Mouse (Mus musculus) right cerebral cortex, postnatal 36 days (tissue): Measurements from ENCODE around the gene Zfp697.
A peak's percentile ranks its signal among the peaks of the same experiment; 100 is the strongest.
"Not testable (repeated sequence)": the region's sequence is repeated elsewhere in the genome, so short reads cannot be mapped to it uniquely, and the experiment has no call there.

Experiments
- DNase-seq, 2 experiments: peaks; one replicate each; pipeline ENCODE4 v3.0.0; 2022; ENCODE audit warnings: low spot score in 2 of 2, mixed read lengths in 1 of 2

Zfp697 gene

DNA sequence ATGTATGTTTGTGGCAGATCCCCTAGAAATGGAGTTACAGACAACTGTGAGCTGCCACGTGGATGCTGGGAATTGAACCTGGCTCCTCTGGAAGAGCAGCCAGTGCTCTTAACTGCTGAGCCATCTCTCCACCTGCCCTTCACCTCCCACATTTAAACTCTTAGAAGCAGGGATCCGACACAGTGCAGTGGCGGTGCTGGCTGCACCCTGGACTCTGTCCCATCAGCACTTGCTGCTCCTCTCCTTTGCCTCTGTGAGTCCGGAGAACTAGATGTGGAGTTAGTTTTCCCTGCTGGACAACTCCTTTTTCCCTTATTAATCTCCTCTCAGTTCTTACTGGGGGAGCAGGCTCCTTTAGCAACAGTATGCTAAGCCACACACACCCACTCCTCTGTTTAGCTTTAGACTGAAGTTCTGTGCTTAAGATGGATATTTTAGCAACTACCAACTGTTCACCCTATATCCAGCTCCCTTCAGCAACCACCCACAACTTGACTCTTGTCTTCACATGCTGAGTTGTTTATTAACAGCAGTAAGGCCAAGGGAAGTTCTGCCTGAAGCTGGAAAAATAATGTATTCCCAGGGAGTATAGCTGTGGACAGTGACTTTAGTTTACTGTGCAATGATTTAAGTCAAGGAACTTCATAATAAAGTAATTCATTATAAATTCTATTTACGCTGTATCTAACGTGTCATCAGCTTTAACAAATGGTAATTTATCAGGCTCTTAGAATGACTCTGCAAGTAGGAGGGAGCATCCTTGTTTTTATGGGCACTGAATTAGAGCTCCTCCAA, 36.9 kb downstream of the Zfp697 start:
- DNase-seq = peak in 1 of 2 experiments; percentile 46

DNA sequence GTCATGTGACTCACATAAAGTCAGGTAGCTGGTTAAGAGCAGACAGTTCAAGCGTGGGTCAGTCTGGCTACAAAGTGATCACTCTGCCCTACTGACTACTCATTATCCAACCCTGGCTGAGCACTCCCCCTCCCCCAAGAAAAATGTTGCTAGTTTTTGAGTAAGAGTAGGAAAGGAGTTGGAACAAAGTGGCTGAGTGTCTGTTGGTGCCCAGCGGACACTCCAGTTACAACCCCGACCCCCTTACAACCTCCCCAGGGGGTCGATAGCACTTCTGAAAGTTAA, 37.5 kb downstream of the Zfp697 start:
- DNase-seq = no peak

DNA sequence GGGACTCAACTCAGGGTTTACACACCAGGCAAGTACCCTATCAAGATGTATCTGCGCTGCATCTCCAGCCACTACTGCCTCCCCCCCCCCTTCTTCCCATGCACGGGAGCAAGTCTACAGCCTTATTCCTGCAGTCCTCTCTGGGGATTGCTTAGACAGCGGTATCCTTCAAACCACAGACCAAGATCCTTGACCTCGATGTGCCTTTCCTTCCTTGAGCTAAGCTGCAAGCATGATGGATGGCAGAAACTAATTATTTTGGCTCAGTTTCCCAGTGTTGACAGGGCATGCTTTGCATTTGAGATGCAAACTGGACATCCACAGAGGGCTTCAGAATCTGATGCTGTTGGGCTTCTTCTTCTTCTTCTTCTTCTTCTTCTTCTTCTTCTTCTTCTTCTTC, 40.7 kb downstream of the Zfp697 start:
- DNase-seq = no peak

DNA sequence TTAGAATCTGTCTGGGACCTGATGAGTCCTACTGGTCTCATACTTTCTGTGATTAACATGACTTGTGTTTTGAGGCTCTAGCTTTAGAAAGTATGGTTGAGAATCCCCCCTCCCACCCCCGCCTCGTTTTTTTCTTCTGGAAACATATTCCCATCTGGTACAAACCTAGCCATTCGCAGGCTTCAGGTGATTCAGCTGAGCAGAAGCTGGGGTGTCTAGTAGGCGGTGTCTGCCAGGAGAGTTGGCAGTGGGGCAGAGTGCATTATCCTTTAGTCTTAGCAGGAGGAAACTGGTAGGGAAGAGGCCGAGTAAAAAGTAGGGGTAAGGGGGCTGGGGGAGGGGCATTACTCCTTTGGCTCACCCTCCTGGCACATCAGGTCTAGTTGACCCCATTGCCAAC, 44.5 kb downstream of the Zfp697 start:
- no peak for DNase-seq

DNA sequence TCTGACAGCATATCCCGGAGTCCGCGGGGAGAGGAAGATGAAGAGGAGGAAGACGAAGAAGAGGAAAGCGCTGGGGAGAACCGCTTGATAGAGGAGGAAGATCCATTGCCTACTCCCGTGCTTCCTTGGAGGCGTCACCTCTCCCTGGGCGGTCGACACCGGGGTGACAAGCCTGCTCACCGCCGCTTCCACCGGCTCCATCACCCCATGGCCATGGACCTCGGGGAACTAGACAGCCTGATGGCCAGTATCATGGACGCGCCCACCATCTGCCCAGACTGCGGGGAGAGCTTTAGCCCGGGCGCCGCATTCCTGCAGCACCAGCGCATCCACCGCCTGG, 45.0 kb downstream of the Zfp697 start:
- DNase-seq = no peak

DNA sequence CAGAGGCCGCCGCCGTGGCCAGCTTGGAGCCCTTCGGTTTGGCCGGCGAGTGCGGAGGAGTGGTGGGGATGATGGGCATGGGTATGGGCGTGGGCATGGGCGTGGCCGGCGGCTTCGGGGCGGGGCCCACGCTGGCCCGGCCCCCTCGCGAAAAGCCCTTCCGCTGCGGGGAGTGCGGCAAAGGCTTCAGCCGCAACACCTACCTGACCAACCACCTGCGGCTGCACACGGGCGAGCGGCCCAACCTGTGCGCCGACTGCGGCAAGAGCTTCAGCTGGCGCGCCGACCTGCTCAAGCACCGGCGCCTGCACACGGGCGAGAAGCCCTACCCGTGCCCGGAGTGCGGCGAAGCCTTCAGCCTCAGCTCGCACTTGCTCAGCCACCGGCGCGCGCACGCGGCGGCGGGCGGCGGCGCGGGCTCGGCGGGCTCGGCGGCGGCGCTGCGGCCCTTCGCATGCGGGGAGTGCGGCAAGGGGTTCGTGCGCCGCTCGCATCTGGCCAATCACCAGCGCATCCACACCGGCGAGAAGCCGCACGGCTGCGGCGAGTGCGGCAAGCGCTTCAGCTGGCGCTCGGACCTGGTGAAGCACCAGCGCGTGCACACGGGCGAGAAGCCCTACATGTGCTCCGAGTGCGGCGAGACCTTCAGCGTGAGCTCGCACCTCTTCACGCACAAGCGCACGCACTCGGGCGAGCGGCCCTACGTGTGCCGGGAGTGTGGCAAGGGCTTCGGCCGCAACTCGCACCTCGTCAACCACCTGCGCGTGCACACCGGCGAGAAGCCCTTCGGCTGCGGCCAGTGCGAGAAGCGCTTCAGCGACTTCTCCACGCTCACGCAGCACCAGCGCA, 45.6 kb downstream of the Zfp697 start:
- DNase-seq = peak; percentile 73

GRCm38 (mm10) chr3:98428449-98428775, 46.2 kb downstream of the Zfp697 start:
- peak in 1 of 2 experiments; percentile 34 for DNase-seq

DNA sequence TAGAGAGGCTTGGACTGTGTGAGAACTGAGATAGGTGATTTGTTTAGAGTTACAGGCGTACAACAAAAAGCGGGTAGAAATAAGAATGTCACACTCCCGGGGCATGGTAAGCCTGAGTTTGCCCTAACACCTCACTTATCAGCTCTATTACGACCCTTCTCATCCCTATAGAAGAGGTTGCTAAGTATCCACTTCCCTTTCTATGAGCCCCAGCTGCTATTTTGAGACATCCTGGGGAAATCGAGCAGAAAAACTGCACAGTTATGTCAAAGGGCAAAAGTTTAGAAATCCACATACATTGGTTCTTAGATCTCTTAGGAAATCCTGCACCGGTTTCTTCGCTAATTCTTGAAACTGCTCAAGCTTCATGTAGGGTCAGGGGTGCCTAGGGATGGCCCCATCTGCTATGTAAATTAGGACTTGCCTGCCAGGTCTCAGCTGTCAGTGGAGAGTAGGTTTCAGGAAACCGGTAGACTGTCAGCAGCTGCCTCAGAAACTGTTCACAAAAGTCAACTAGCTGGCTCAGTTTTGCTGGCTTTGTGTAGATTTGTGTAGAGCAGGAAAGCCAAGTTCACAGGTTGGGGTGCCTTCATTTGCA, 46.8 kb downstream of the Zfp697 start:
- DNase-seq = no peak

DNA sequence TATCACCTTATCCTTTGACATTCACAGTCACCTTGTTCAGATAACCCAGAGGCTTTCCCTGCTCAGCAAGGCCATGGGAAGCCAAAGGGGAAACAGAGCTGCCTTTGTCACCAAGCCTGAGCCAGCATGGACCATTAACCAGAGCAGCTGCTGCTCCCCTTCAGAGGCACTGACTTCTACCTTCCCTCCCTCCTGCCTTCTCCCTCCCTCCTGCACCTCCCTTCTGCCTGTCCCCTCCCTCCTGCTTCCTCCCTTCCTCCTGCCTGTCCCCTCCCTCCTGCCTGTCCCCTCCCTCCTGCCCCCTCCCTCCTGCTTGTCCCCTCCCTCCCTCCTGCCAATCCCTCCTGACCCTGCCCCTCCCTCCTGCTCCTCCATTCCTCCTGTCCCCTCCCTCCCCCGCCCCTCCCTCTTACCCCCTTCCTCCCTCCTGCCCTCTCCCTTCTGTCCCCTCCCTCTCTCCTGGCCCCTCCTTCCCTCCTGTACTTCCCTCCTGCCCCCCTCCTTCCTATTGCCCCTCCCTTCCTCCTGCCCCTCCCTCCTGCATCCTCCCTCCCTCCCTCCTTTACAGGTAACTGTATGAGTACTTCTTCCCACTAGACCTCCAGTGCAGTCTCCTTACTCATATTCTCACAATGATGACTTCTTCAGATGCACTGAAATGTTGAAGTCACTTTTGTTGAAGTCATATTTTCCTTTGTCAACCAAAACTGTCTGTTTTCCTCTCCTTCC, 52.0 kb downstream of the Zfp697 start:
- no peak for DNase-seq

DNA sequence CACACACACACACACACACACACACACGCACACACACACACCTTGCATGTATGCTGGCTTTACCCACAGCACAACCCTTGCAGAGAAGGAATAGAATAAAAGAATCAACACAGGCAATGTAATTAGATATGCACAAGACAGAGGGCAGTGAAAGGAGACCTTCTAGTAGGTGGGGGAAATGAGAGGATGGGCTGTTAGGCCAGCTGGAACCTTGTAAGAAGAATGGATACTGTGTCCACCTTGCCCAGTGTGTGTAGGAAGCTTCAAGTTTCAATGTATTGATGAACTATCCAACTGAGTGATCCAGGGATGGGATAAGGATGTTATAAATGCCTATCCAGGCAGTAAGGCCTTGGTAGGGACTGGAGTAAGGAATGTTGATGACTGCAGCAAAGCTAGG, 52.8 kb downstream of the Zfp697 start:
- DNase-seq = no peak

- DNase-seq = not testable (repeated sequence)
Observed at GRCm38 (mm10) chr3:98442245-98442644, 60.0 kb downstream of the Zfp697 start.

DNA sequence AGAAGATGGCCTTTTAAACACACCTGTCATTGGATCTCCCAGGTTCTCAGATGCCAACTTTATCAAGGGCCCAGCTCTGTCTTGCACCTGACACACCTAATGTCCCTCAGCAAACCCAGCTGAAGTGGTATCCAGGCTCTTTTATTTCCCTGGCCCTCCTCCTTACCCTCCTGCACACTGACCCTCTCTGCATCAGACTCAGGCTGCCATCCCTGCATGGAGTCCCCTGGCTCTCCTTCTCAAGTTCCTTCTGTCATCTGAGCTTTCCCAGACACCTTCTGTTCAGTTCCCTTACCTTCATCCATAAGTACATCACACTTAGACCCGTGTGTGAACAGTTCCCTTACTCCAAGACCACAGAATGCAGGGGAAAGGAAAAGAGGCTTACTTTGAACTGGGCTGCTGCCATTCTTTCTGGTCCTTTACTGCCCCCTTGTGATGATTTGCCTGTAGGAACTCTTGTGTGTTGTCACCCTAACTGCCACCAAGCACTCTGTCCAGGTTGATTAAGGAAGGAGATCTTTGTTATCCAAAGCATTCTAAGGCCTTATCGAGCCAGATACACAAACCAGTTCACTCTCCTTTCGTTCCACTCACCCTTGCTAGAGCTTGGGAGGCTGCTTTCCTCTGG, 61.0 kb downstream of the Zfp697 start:
- not testable (repeated sequence) for DNase-seq

- DNase-seq = not testable (repeated sequence)
Observed at GRCm38 (mm10) chr3:98443924-98444323, 61.7 kb downstream of the Zfp697 start.

- not testable (repeated sequence) for DNase-seq
Observed at GRCm38 (mm10) chr3:98453786-98454185, 71.5 kb downstream of the Zfp697 start.

- DNase-seq = not testable (repeated sequence)
Observed at GRCm38 (mm10) chr3:98457026-98457425, 74.8 kb downstream of the Zfp697 start, which contains the start of gene Gm4450. Gene Gm4450, minus strand, starts transcription at chr3:98457126.

GRCm38 (mm10) chr3:98469323-98469722, 87.1 kb downstream of the Zfp697 start:
- not testable (repeated sequence) for DNase-seq

- not testable (repeated sequence) for DNase-seq
Observed at GRCm38 (mm10) chr3:98471057-98471456, 88.8 kb downstream of the Zfp697 start.

DNA sequence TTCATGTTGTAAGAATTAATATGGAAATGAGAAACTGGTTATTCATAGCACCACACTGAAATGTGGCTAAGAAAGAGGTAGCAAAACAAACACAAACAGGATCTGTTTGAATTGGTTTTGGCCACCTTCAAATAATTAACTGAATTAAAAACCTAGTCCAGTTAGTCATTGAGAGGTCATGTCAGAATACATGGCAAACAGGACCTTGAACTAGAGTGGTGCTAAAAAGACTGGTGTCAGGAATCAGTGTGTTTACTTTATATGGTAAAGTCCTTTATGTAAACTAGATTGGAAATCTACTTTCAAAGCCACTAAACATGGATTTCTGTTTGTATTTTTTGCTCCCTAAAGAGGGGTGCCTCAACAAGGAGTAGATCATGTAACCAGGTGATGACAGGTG, 89.2 kb downstream of the Zfp697 start:
- DNase-seq = not testable (repeated sequence)

- DNase-seq = not testable (repeated sequence)
Observed at GRCm38 (mm10) chr3:98494184-98494583, 111.9 kb downstream of the Zfp697 start.

DNA sequence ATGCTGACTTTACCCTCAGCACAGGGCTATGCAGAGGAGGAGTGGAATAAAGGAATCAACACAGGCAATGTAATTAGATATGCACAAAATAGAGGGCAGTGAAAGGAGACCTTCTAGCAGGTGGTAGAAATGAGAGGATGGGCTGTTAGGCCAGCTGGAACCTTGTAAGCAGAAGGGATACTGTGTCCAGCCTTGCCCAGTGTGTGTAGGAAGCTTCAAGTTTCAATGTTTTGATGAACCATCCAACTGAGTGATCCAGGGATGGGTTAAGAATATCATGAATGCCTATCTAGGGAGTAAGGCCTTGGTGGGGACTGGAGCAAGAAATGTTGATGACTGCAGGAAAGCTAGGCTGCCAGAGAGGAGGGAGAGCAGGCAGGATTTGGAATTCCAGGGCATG, 112.8 kb downstream of the Zfp697 start:
- DNase-seq = not testable (repeated sequence)

GRCm38 (mm10) chr3:98496762-98497161, 114.5 kb downstream of the Zfp697 start:
- not testable (repeated sequence) for DNase-seq

DNA sequence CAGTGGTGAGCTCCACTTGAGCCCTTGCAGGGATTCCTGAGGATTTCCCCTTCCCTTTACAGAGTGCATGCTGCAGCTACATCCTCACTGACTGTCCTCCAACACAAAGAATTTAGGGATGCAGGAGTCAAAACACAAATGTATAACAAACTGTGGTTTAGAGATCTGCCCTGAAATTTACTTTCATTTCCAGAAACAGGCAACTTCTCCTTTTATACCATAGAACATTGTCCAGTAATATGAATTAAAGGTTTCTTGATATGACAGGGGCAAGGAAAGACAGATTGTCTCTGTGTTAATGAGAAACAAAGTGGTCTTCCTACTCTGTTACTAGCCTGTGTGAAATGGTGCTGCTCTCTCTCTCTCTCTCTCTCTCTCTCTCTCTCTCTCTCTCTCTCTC, 115.1 kb downstream of the Zfp697 start:
- not testable (repeated sequence) for DNase-seq
